In genomic region chr16:98041676-98042075, GRCm38 (mm10) we compare ENCODE assay signal across 9 mouse cellular contexts. TPM values are rescaled to one million over a fixed set of nuclear protein-coding genes. Genes with fewer than 3 reads are reported as not detected.
DNase-seq lines count a peak whose midpoint lies in the region; ATAC-seq lines count a peak whose summit lies in the region.
"Had no signal": no experiment of that assay in that cellular context is flagged by ENCODE, and none has a peak within 500 bp of the region (broad histone marks: within the 10 kb centered on the region; RNA-seq: fewer than 3 reads in every experiment).

No protein-coding gene starts in this region.

- H3K27ac ChIP-seq in midbrain, embryonic 14.5 days (replicated peaks; ENCODE audit: low read depth, low read length) = no peak overlapping the region
- H3K27ac ChIP-seq in midbrain, embryonic 10.5 days (replicated peaks) = no peak overlapping the region
- H3K27ac ChIP-seq in forebrain, embryonic 11.5 days (ENCODE audit: low read depth, low read length) = no peak overlapping the region
- H3K27ac ChIP-seq: liver, embryonic 13.5 days had no signal

- DNase-seq in embryo, embryonic 10 days (ENCODE audit: low spot score) = peak; percentile 33
- DNase-seq in embryo, embryonic 11 days = no peak
- DNase-seq in midbrain, embryonic 14.5 days = peak; percentile 2
- DNase-seq in midbrain, embryonic 10.5 days (ENCODE audit: low spot score) = no peak
- DNase-seq in adipocyte (ENCODE audit: low spot score) = peak; percentile 73
- DNase-seq in kidney, postnatal 10 days = peak; percentile 9
- DNase-seq in retina, postnatal 1 day = peak; percentile 44
- DNase-seq in forebrain, embryonic 11.5 days (ENCODE audit: low spot score) = no peak
- DNase-seq: liver, embryonic 13.5 days had no signal

- H3K4me2 ChIP-seq in midbrain, embryonic 14.5 days (ENCODE audit: low read length) = no peak overlapping the region
- no peak overlapping the region for H3K4me2 ChIP-seq in forebrain, embryonic 11.5 days (ENCODE audit: low read depth, low read length, severe bottlenecking)
- H3K4me2 ChIP-seq: liver, embryonic 13.5 days had no signal

- no peaks in the 10 kb centered on the region for H3K4me1 ChIP-seq in midbrain, embryonic 14.5 days (ENCODE audit: control insufficient read depth, insufficient read depth, low read length)
- no peaks in the 10 kb centered on the region for H3K4me1 ChIP-seq in midbrain, embryonic 10.5 days
- H3K4me1 ChIP-seq in forebrain, embryonic 11.5 days (replicated peaks; ENCODE audit: control insufficient read depth, insufficient read depth, low read length) = no peaks in the 10 kb centered on the region
- H3K4me1 ChIP-seq: liver, embryonic 13.5 days had no signal

- ATAC-seq in midbrain, embryonic 14.5 days (ENCODE audit: low FRiP score, low TSS enrichment) = no peak
- no peak for ATAC-seq in forebrain, embryonic 11.5 days (replicated peaks; ENCODE audit: low FRiP score)

- H3K9ac ChIP-seq in midbrain, embryonic 14.5 days (replicated peaks; ENCODE audit: low read length) = no peak overlapping the region
- H3K9ac ChIP-seq in forebrain, embryonic 11.5 days (ENCODE audit: low read length) = no peak overlapping the region
- H3K9ac ChIP-seq: liver, embryonic 13.5 days had no signal

- H3K9me3 ChIP-seq in midbrain, embryonic 14.5 days (ENCODE audit: control insufficient read depth, low read length) = peaks cover 5% of the 10 kb centered on the region; the same call in 1 of the 2 replicates
- peaks cover 35% of the 10 kb centered on the region for H3K9me3 ChIP-seq in midbrain, embryonic 10.5 days (replicated peaks)
- peaks cover 4% of the 10 kb centered on the region; the same call in 1 of the 2 replicates for H3K9me3 ChIP-seq in forebrain, embryonic 11.5 days (ENCODE audit: control insufficient read depth, low read length)
- H3K9me3 ChIP-seq: liver, embryonic 13.5 days had no signal

- H3K27me3 ChIP-seq in midbrain, embryonic 14.5 days (ENCODE audit: control insufficient read depth, insufficient read depth, low read length) = no peaks in the 10 kb centered on the region
- H3K27me3 ChIP-seq in midbrain, embryonic 10.5 days (ENCODE audit: low read depth, poor library complexity, severe bottlenecking) = no peaks in the 10 kb centered on the region
- H3K27me3 ChIP-seq in forebrain, embryonic 11.5 days (ENCODE audit: control insufficient read depth, insufficient read depth, low read length) = no peaks in the 10 kb centered on the region
- H3K27me3 ChIP-seq: liver, embryonic 13.5 days had no signal

- 81% methylated on average over 2 of the region's 2 CpGs for WGBS in midbrain, embryonic 14.5 days
- 80% methylated on average over 2 of the region's 2 CpGs for WGBS in midbrain, embryonic 10.5 days
- WGBS in forebrain, embryonic 11.5 days = 72% methylated on average over 2 of the region's 2 CpGs

- H3K36me3 ChIP-seq in midbrain, embryonic 14.5 days (ENCODE audit: control insufficient read depth, insufficient read depth, low read length) = no peaks in the 10 kb centered on the region
- peaks cover 60% of the 10 kb centered on the region for H3K36me3 ChIP-seq in midbrain, embryonic 10.5 days
- no peaks in the 10 kb centered on the region; the same call in 1 of the 2 replicates for H3K36me3 ChIP-seq in forebrain, embryonic 11.5 days (ENCODE audit: control insufficient read depth, insufficient read depth, low read length)

- no peak overlapping the region for H3K4me3 ChIP-seq in midbrain, embryonic 14.5 days (replicated peaks; ENCODE audit: low read depth, low read length)
- no peak overlapping the region for H3K4me3 ChIP-seq in midbrain, embryonic 10.5 days
- H3K4me3 ChIP-seq in forebrain, embryonic 11.5 days (ENCODE audit: low read depth, low read length) = no peak overlapping the region
- H3K4me3 ChIP-seq: liver, embryonic 13.5 days had no signal

RNA-seq across cellular contexts. Expression of gene A630089N07Rik, which starts 40.6 kb away (rescaled TPM):
- polyA plus RNA-seq in midbrain, embryonic 14.5 days (2014; fragmentation: Nextera tagmentation; extraction: Ambion mirVana) = 13.5 and 13.9 TPM in 2 replicates
- 30.3 and 34.1 TPM in 2 replicates for polyA plus RNA-seq in midbrain, embryonic 10.5 days (2016; fragmentation: Nextera tagmentation; extraction: Ambion mirVana)
- polyA plus RNA-seq in forebrain, embryonic 11.5 days (2014; fragmentation: Nextera tagmentation; extraction: Ambion mirVana) = 35.3 and 45.7 TPM in 2 replicates

RNA-seq across cellular contexts. Expression of gene B230307C23Rik, which starts 44.6 kb away (rescaled TPM):
- 19.8 and 27.3 TPM in 2 replicates for polyA plus RNA-seq in midbrain, embryonic 14.5 days (2014; fragmentation: Nextera tagmentation; extraction: Ambion mirVana)
- 20.1 and 20.6 TPM in 2 replicates for polyA plus RNA-seq in midbrain, embryonic 10.5 days (2016; fragmentation: Nextera tagmentation; extraction: Ambion mirVana)
- 20.0 and 22.7 TPM in 2 replicates for polyA plus RNA-seq in forebrain, embryonic 11.5 days (2014; fragmentation: Nextera tagmentation; extraction: Ambion mirVana)

Comparison
In these comparisons a context has a peak if more than half of its experiments do, and no peak if none do; other contexts are left out.
1. DNase-seq: peak in embryo, embryonic 10 days (single experiment), midbrain, embryonic 14.5 days (single experiment), adipocyte (single experiment), kidney, postnatal 10 days (single experiment) and retina, postnatal 1 day (single experiment); none in embryo, embryonic 11 days (single experiment), midbrain, embryonic 10.5 days (single experiment) and forebrain, embryonic 11.5 days (single experiment).